8 mouse cellular contexts compared by ENCODE assay signal in genomic region chr4:145214786-145215174, GRCm38 (mm10). TPM values are rescaled to one million over a fixed set of nuclear protein-coding genes. Genes with fewer than 3 reads are reported as not detected.
DNase-seq lines count a peak whose midpoint lies in the region; ATAC-seq lines count a peak whose summit lies in the region.
"Had no signal": no experiment of that assay in that cellular context is flagged by ENCODE, and none has a peak within 500 bp of the region (broad histone marks: within the 10 kb centered on the region; RNA-seq: fewer than 3 reads in every experiment).

No protein-coding gene starts in this region.

- 46% methylated on average over 6 of the region's 6 CpGs for WGBS in liver, embryonic 13.5 days (ENCODE audit: insufficient replicate concordance)
- WGBS in hindbrain, embryonic 16.5 days, result 34% methylated on average over 6 of the region's 6 CpGs
- WGBS in neural tube, embryonic 13.5 days, result 47% methylated on average over 6 of the region's 6 CpGs

- H3K4me2 ChIP-seq in liver, embryonic 13.5 days, result no peak overlapping the region
- no peak overlapping the region for H3K4me2 ChIP-seq in hindbrain, embryonic 16.5 days (ENCODE audit: low read length)
- H3K4me2 ChIP-seq in neural tube, embryonic 13.5 days, result no peak overlapping the region

- H3K9ac ChIP-seq in liver, embryonic 13.5 days, result no peak overlapping the region
- H3K9ac ChIP-seq in hindbrain, embryonic 16.5 days (ENCODE audit: low read depth, low read length), result no peak overlapping the region
- H3K9ac ChIP-seq in neural tube, embryonic 13.5 days, result no peak overlapping the region

- no peaks in the 10 kb centered on the region for H3K27me3 ChIP-seq in liver, embryonic 13.5 days
- H3K27me3 ChIP-seq in hindbrain, embryonic 16.5 days (replicated peaks; ENCODE audit: control insufficient read depth, insufficient read depth, low read length), result no peaks in the 10 kb centered on the region
- no peaks in the 10 kb centered on the region for H3K27me3 ChIP-seq in neural tube, embryonic 13.5 days

- DNase-seq in liver, embryonic 13.5 days, result no peak
- no peak for DNase-seq in liver
- no peak for DNase-seq in T-cell, adult 2 months (ENCODE audit: low spot score)

- ATAC-seq in liver, embryonic 13.5 days (ENCODE audit: low read depth), result peak; percentile 26
- peak; percentile 27 for ATAC-seq in erythroblast, adult 5-6 weeks (replicated peaks; ENCODE audit: low FRiP score, poor library complexity, severe bottlenecking)
- ATAC-seq in hindbrain, embryonic 16.5 days, result peak; percentile 58
- ATAC-seq in neural tube, embryonic 13.5 days (ENCODE audit: low read depth), result peak; percentile 13; the same call in 1 of the 2 replicates
- no peak for ATAC-seq in megakaryocyte progenitor cell, adult 5-6 weeks (replicated peaks; ENCODE audit: poor library complexity)

- no peak overlapping the region for H3K4me3 ChIP-seq in liver, embryonic 13.5 days (replicated peaks)
- no peak overlapping the region for H3K4me3 ChIP-seq in hindbrain, embryonic 16.5 days (ENCODE audit: low read length)
- H3K4me3 ChIP-seq in neural tube, embryonic 13.5 days, result no peak overlapping the region

- no peaks in the 10 kb centered on the region for H3K9me3 ChIP-seq in liver, embryonic 13.5 days (replicated peaks)
- H3K9me3 ChIP-seq in hindbrain, embryonic 16.5 days (ENCODE audit: control insufficient read depth, low read length), result no peaks in the 10 kb centered on the region
- no peaks in the 10 kb centered on the region for H3K9me3 ChIP-seq in neural tube, embryonic 13.5 days

- H3K4me1 ChIP-seq in liver, embryonic 13.5 days (replicated peaks), result peaks cover 8% of the 10 kb centered on the region
- peaks cover 9% of the 10 kb centered on the region for H3K4me1 ChIP-seq in hindbrain, embryonic 16.5 days (ENCODE audit: control insufficient read depth, insufficient read depth, low read depth, low read length)
- H3K4me1 ChIP-seq in neural tube, embryonic 13.5 days (replicated peaks), result peaks cover 13% of the 10 kb centered on the region

- no peaks in the 10 kb centered on the region; the same call in 1 of the 2 replicates for H3K36me3 ChIP-seq in liver, embryonic 13.5 days
- no peaks in the 10 kb centered on the region for H3K36me3 ChIP-seq in hindbrain, embryonic 16.5 days (ENCODE audit: control insufficient read depth, insufficient read depth, low read length)
- no peaks in the 10 kb centered on the region for H3K36me3 ChIP-seq in neural tube, embryonic 13.5 days

- no peak overlapping the region for H3K27ac ChIP-seq in liver, embryonic 13.5 days
- H3K27ac ChIP-seq in hindbrain, embryonic 16.5 days (ENCODE audit: low read depth, low read length), result 0 out of 2 replicates have a peak overlapping the region, but pooled peaks have one; percentile 12
- H3K27ac ChIP-seq in neural tube, embryonic 13.5 days (replicated peaks), result no peak overlapping the region
- H3K27ac ChIP-seq: kidney, postnatal 0 days had no signal

RNA-seq across cellular contexts. Expression of gene Vps13d, which starts 20.0 kb away (rescaled TPM):
- 3.1 and 3.5 TPM in 2 replicates for polyA plus RNA-seq in liver, embryonic 13.5 days (2015; fragmentation: Nextera tagmentation; extraction: Ambion mirVana)
- 33.9 and 44.2 TPM in 2 replicates for total RNA-seq in erythroblast, adult 5-6 weeks (2015; ENCODE audit: low replicate concordance)
- total RNA-seq in erythroblast, adult 5-6 weeks (2017; ENCODE audit: low replicate concordance), result 38.5 and 46.0 TPM in 2 replicates
- polyA plus RNA-seq in hindbrain, embryonic 16.5 days (2015; fragmentation: Nextera tagmentation; extraction: Ambion mirVana), result 11.4 and 11.9 TPM in 2 replicates
- 6.3 and 8.0 TPM in 2 replicates for polyA plus RNA-seq in neural tube, embryonic 13.5 days (2015; fragmentation: Nextera tagmentation; extraction: Ambion mirVana)
- 19.9 and 22.3 TPM in 2 replicates for total RNA-seq in megakaryocyte progenitor cell, adult 5-6 weeks (2015)
- 45.6 and 51.2 TPM in 2 replicates for total RNA-seq in megakaryocyte progenitor cell, adult 5-6 weeks (2017)

RNA-seq across cellular contexts. Expression of gene Tnfrsf1b, which starts 31.9 kb away (rescaled TPM):
- 4.1 and 4.8 TPM in 2 replicates for polyA plus RNA-seq in liver, embryonic 13.5 days (2015; fragmentation: Nextera tagmentation; extraction: Ambion mirVana)
- total RNA-seq in erythroblast, adult 5-6 weeks (2015; ENCODE audit: low replicate concordance), result 10.6 and 19.9 TPM in 2 replicates
- 10.0 and 12.1 TPM in 2 replicates for total RNA-seq in erythroblast, adult 5-6 weeks (2017; ENCODE audit: low replicate concordance)
- polyA plus RNA-seq in hindbrain, embryonic 16.5 days (2015; fragmentation: Nextera tagmentation; extraction: Ambion mirVana), result 3.9 and 4.3 TPM in 2 replicates
- 3.3 and 3.4 TPM in 2 replicates for polyA plus RNA-seq in neural tube, embryonic 13.5 days (2015; fragmentation: Nextera tagmentation; extraction: Ambion mirVana)
- 29.7 and 32.8 TPM in 2 replicates for total RNA-seq in megakaryocyte progenitor cell, adult 5-6 weeks (2015)
- total RNA-seq in megakaryocyte progenitor cell, adult 5-6 weeks (2017), result 33.0 and 34.2 TPM in 2 replicates
